Mouse (Mus musculus) limb, embryonic 12.5 days (tissue): Measurements from ENCODE around the gene Rps12-ps3. TPM values are rescaled to one million over a fixed set of nuclear protein-coding genes. Genes with fewer than 3 reads are reported as not detected.

Experiments used
- ATAC-seq: fragments of 200-750 bp; cut with Nextera tagmentation; 2 replicates; pipeline ENCODE4 v1.8.0; 2017; ENCODE audit warnings: low read depth, moderate TSS enrichment; ENCODE audit not compliant: insufficient number of reproducible peaks, insufficient read depth, low FRiP score, low TSS enrichment
- H3K27ac ChIP-seq: fragments of 300-500 bp; sonication (generic); 2 replicates; pipeline ENCODE4 v1.5.1; 2016; ENCODE audit warnings: mild to moderate bottlenecking, moderate library complexity
- H3K27me3 ChIP-seq: fragments of 300-500 bp; sonication (generic); 2 replicates; pipeline ENCODE4 v1.6.1; 2016; ENCODE audit warnings: mild to moderate bottlenecking, moderate library complexity
- H3K36me3 ChIP-seq: fragments of 300-500 bp; sonication (generic); 2 replicates; pipeline ENCODE4 v1.6.1; 2016; ENCODE audit warnings: mild to moderate bottlenecking, moderate library complexity
- H3K4me1 ChIP-seq: fragments of 300-500 bp; sonication (generic); replicated peaks from 2 replicates; pipeline ENCODE4 v1.6.1; 2016
- H3K4me2 ChIP-seq: fragments of 300-500 bp; sonication (generic); 2 replicates; pipeline ENCODE4 v1.6.1; 2016; ENCODE audit warnings: mild to moderate bottlenecking, moderate library complexity
- H3K4me3 ChIP-seq: fragments of 300-500 bp; sonication (generic); replicated peaks from 2 replicates; pipeline ENCODE4 v1.5.1; 2016; ENCODE audit warnings: mild to moderate bottlenecking
- H3K9ac ChIP-seq: fragments of 300-500 bp; sonication (generic); replicated peaks from 2 replicates; pipeline ENCODE4 v1.6.1; 2016; ENCODE audit warnings: mild to moderate bottlenecking, moderate library complexity
- H3K9me3 ChIP-seq: fragments of 300-500 bp; sonication (generic); 2 replicates; pipeline ENCODE4 v1.6.1; 2016; ENCODE audit warnings: mild to moderate bottlenecking, moderate library complexity
- whole genome bisulfite sequencing: fragments of 180-500 bp; shearing (Covaris S2); methylation state at CpG from one replicate; pipeline ENCODE4 v1.1.7; 2016; 5-methylcytosine and 5-hydroxymethylcytosine counted together
- polyA plus RNA-seq: library from polyadenylated mRNA; unstranded; fragments of >200 nt; fragmentation: Nextera tagmentation; extraction: Ambion mirVana; gene quantifications from 2 replicates; pipeline ENCODE4 v1.2.1, GENCODE M21; 2016

Gene Rps12-ps3
- polyA plus RNA-seq, 1 experiment from 2014 or later = 18.4 TPM

- Histone ChIP-seq H3K27me3 (no peaks in the 10 kb centered on the region; the same call in 1 of the 2 replicates), H3K36me3 (no peaks in the 10 kb centered on the region), H3K4me3 (no peak overlapping the region), H3K9ac (no peak overlapping the region; the same call in 1 of the 2 replicates), H3K9me3 (no peaks in the 10 kb centered on the region), H3K4me1 (no peaks in the 10 kb centered on the region; the same call in 1 of the 2 replicates), H3K4me2 (no peak overlapping the region), H3K27ac (no peak overlapping the region)
- no peak for ATAC-seq
- 71% methylated on average over 3 of the region's 3 CpGs for WGBS
Measured at GRCm38 (mm10) chr19:59352760-59353159, 30.7 kb downstream of the Rps12-ps3 start.

- Histone ChIP-seq H3K4me2 (no peak overlapping the region), H3K4me3 (no peak overlapping the region), H3K36me3 (no peaks in the 10 kb centered on the region), H3K9ac (no peak overlapping the region), H3K27ac (no peak overlapping the region), H3K27me3 (no peaks in the 10 kb centered on the region; the same call in 1 of the 2 replicates), H3K9me3 (no peaks in the 10 kb centered on the region), H3K4me1 (no peaks in the 10 kb centered on the region; the same call in 1 of the 2 replicates)
- no peak for ATAC-seq
- 46% methylated on average over 2 of the region's 2 CpGs for WGBS
Measured at GRCm38 (mm10) chr19:59354906-59355305, 32.8 kb downstream of the Rps12-ps3 start.

GRCm38 (mm10) chr19:59356388-59356787, 34.3 kb downstream of the Rps12-ps3 start:
- Histone ChIP-seq H3K27ac (no peak overlapping the region), H3K27me3 (no peaks in the 10 kb centered on the region; the same call in 1 of the 2 replicates), H3K9me3 (no peaks in the 10 kb centered on the region), H3K4me2 (no peak overlapping the region), H3K36me3 (no peaks in the 10 kb centered on the region), H3K4me1 (no peaks in the 10 kb centered on the region; the same call in 1 of the 2 replicates), H3K9ac (no peak overlapping the region), H3K4me3 (no peak overlapping the region)
- no peak for ATAC-seq
- WGBS = 89% methylated on average over 3 of the region's 3 CpGs

- H3K9me3 ChIP-seq = no peaks in the 10 kb centered on the region
- H3K27ac ChIP-seq = no peak overlapping the region
- H3K9ac ChIP-seq = no peak overlapping the region
- WGBS = 73% methylated on average over 14 of the region's 14 CpGs
- no peaks in the 10 kb centered on the region; the same call in 1 of the 2 replicates for H3K4me1 ChIP-seq
- H3K4me2 ChIP-seq = no peak overlapping the region
- no peaks in the 10 kb centered on the region for H3K36me3 ChIP-seq
- no peak for ATAC-seq
- H3K4me3 ChIP-seq = no peak overlapping the region
- H3K27me3 ChIP-seq = no peaks in the 10 kb centered on the region; the same call in 1 of the 2 replicates
Measured at GRCm38 (mm10) chr19:59356843-59357595, 34.9 kb downstream of the Rps12-ps3 start.

- no peak overlapping the region for H3K4me2 ChIP-seq
- H3K36me3 ChIP-seq = no peaks in the 10 kb centered on the region
- WGBS = 77% methylated on average over 4 of the region's 4 CpGs
- H3K4me1 ChIP-seq = no peaks in the 10 kb centered on the region
- no peak overlapping the region for H3K4me3 ChIP-seq
- H3K9ac ChIP-seq = no peak overlapping the region
- H3K27me3 ChIP-seq = no peaks in the 10 kb centered on the region
- H3K9me3 ChIP-seq = no peaks in the 10 kb centered on the region
- ATAC-seq = no peak
- no peak overlapping the region for H3K27ac ChIP-seq
Measured at GRCm38 (mm10) chr19:59357878-59358277, 35.8 kb downstream of the Rps12-ps3 start.

GRCm38 (mm10) chr19:59359202-59359601, 37.1 kb downstream of the Rps12-ps3 start:
- no peak overlapping the region for H3K27ac ChIP-seq
- H3K27me3 ChIP-seq = no peaks in the 10 kb centered on the region
- 55% methylated on average over 4 of the region's 4 CpGs for WGBS
- no peaks in the 10 kb centered on the region for H3K36me3 ChIP-seq
- H3K9me3 ChIP-seq = no peaks in the 10 kb centered on the region
- H3K4me3 ChIP-seq = no peak overlapping the region
- no peak overlapping the region for H3K9ac ChIP-seq
- ATAC-seq = no peak
- no peaks in the 10 kb centered on the region for H3K4me1 ChIP-seq
- H3K4me2 ChIP-seq = no peak overlapping the region

GRCm38 (mm10) chr19:59360486-59360896, 38.4 kb downstream of the Rps12-ps3 start:
- no peaks in the 10 kb centered on the region for H3K36me3 ChIP-seq
- WGBS = 83% methylated on average over 2 of the region's 2 CpGs
- no peaks in the 10 kb centered on the region for H3K9me3 ChIP-seq
- no peak overlapping the region for H3K4me3 ChIP-seq
- no peak for ATAC-seq
- H3K4me1 ChIP-seq = no peaks in the 10 kb centered on the region
- H3K9ac ChIP-seq = no peak overlapping the region
- no peaks in the 10 kb centered on the region for H3K27me3 ChIP-seq
- no peak overlapping the region for H3K4me2 ChIP-seq
- H3K27ac ChIP-seq = no peak overlapping the region

GRCm38 (mm10) chr19:59362646-59363045, 40.6 kb downstream of the Rps12-ps3 start:
- no peak overlapping the region for H3K4me2 ChIP-seq
- no peaks in the 10 kb centered on the region for H3K4me1 ChIP-seq
- H3K36me3 ChIP-seq = no peaks in the 10 kb centered on the region
- H3K27me3 ChIP-seq = no peaks in the 10 kb centered on the region
- ATAC-seq = no peak
- H3K9ac ChIP-seq = no peak overlapping the region
- 69% methylated on average over 6 of the region's 6 CpGs for WGBS
- no peak overlapping the region for H3K4me3 ChIP-seq
- no peak overlapping the region for H3K27ac ChIP-seq
- H3K9me3 ChIP-seq = no peaks in the 10 kb centered on the region

GRCm38 (mm10) chr19:59363666-59364065, 41.6 kb downstream of the Rps12-ps3 start:
- Histone ChIP-seq H3K9me3 (no peaks in the 10 kb centered on the region), H3K9ac (no peak overlapping the region), H3K4me1 (no peaks in the 10 kb centered on the region), H3K4me3 (no peak overlapping the region), H3K27me3 (no peaks in the 10 kb centered on the region), H3K36me3 (no peaks in the 10 kb centered on the region), H3K27ac (no peak overlapping the region), H3K4me2 (no peak overlapping the region)
- 86% methylated on average over 3 of the region's 3 CpGs for WGBS
- ATAC-seq = no peak

- Histone ChIP-seq H3K9ac (no peak overlapping the region), H3K9me3 (no peaks in the 10 kb centered on the region), H3K4me3 (no peak overlapping the region), H3K4me1 (no peaks in the 10 kb centered on the region), H3K27ac (no peak overlapping the region), H3K27me3 (no peaks in the 10 kb centered on the region), H3K36me3 (no peaks in the 10 kb centered on the region), H3K4me2 (no peak overlapping the region)
- no peak for ATAC-seq
- WGBS = 81% methylated on average over 3 of the region's 3 CpGs
Measured at GRCm38 (mm10) chr19:59366724-59367123, 44.6 kb downstream of the Rps12-ps3 start.

- Histone ChIP-seq H3K36me3 (no peaks in the 10 kb centered on the region), H3K27me3 (no peaks in the 10 kb centered on the region), H3K4me2 (no peak overlapping the region), H3K9me3 (no peaks in the 10 kb centered on the region), H3K4me3 (no peak overlapping the region), H3K4me1 (no peaks in the 10 kb centered on the region), H3K9ac (no peak overlapping the region), H3K27ac (no peak overlapping the region)
- no peak for ATAC-seq
- 81% methylated on average over 4 of the region's 4 CpGs for WGBS
Measured at GRCm38 (mm10) chr19:59367892-59368291, 45.8 kb downstream of the Rps12-ps3 start.

- H3K4me1 ChIP-seq = no peaks in the 10 kb centered on the region
- no peak for ATAC-seq
- peaks cover 6% of the 10 kb centered on the region; the same call in 1 of the 2 replicates for H3K9me3 ChIP-seq
- no peak overlapping the region for H3K9ac ChIP-seq
- 82% methylated on average over 4 of the region's 4 CpGs for WGBS
- H3K27me3 ChIP-seq = no peaks in the 10 kb centered on the region
- no peaks in the 10 kb centered on the region for H3K36me3 ChIP-seq
- H3K4me2 ChIP-seq = no peak overlapping the region
- H3K27ac ChIP-seq = no peak overlapping the region
- H3K4me3 ChIP-seq = no peak overlapping the region
Measured at GRCm38 (mm10) chr19:59371016-59371415, 48.9 kb downstream of the Rps12-ps3 start.
